Mouse (Mus musculus) cerebellum, postnatal 36 days (tissue): ENCODE measurements around the gene Ly6g5c.

Experiments
- DNase-seq, 2 experiments: peaks; one replicate each; pipeline ENCODE4 v3.0.0; 2021 to 2022; ENCODE audit warnings: mixed read lengths in 2 of 2

The Ly6g5c gene

GRCm38 (mm10) chr17:35146139-35146538, 38.1 kb downstream of the Ly6g5c start:
- no peak for DNase-seq

- no peak for DNase-seq
These were observed 39.3 kb downstream of the Ly6g5c start for GRCm38 (mm10) chr17:35147348-35147747.

GRCm38 (mm10) chr17:35147922-35148639, 40.0 kb downstream of the Ly6g5c start:
- DNase-seq, result no peak

GRCm38 (mm10) chr17:35152121-35152520, 44.0 kb downstream of the Ly6g5c start:
- no peak for DNase-seq

GRCm38 (mm10) chr17:35153077-35153476, 45.0 kb downstream of the Ly6g5c start:
- DNase-seq, result no peak

- no peak for DNase-seq
These were observed 45.9 kb downstream of the Ly6g5c start for GRCm38 (mm10) chr17:35153931-35154330.

- no peak for DNase-seq
These were observed 46.5 kb downstream of the Ly6g5c start for GRCm38 (mm10) chr17:35154616-35155015.

- no peak for DNase-seq
These were observed 47.4 kb downstream of the Ly6g5c start for GRCm38 (mm10) chr17:35155451-35155850.

GRCm38 (mm10) chr17:35156461-35157200, 48.6 kb downstream of the Ly6g5c start:
- no peak for DNase-seq

- no peak for DNase-seq
These were observed 49.2 kb downstream of the Ly6g5c start for GRCm38 (mm10) chr17:35157254-35157653.

GRCm38 (mm10) chr17:35157661-35158175, 49.6 kb downstream of the Ly6g5c start:
- DNase-seq, result no peak

- no peak for DNase-seq
These were observed 50.9 kb downstream of the Ly6g5c start for GRCm38 (mm10) chr17:35158850-35159593.

GRCm38 (mm10) chr17:35159638-35160037, 51.6 kb downstream of the Ly6g5c start:
- no peak for DNase-seq

- no peak for DNase-seq
These were observed 53.3 kb downstream of the Ly6g5c start for GRCm38 (mm10) chr17:35161421-35161820.
